In genomic region chr3:90221123-90221522, GRCm38 (mm10) we compare ENCODE assay signal across 10 mouse cellular contexts. TPM values are rescaled to one million over a fixed set of nuclear protein-coding genes. Genes with fewer than 3 reads are reported as not detected.
DNase-seq lines count a peak whose midpoint lies in the region; ATAC-seq and TF ChIP-seq lines count a peak whose summit lies in the region.
"Had no signal": no experiment of that assay in that cellular context is flagged by ENCODE, and none has a peak within 500 bp of the region (broad histone marks: within the 10 kb centered on the region; RNA-seq: fewer than 3 reads in every experiment).

No protein-coding gene starts in this region.

- no peaks in the 10 kb centered on the region for H3K27me3 ChIP-seq in heart, embryonic 15.5 days
- no peaks in the 10 kb centered on the region for H3K27me3 ChIP-seq in hindbrain, embryonic 14.5 days (ENCODE audit: control insufficient read depth, insufficient read depth, low read length)
- no peaks in the 10 kb centered on the region for H3K27me3 ChIP-seq in midbrain, embryonic 11.5 days (ENCODE audit: control insufficient read depth, insufficient read depth, low read length)
- H3K27me3 ChIP-seq: CH12.LX had no signal

- H3K27ac ChIP-seq in heart, embryonic 15.5 days = peak overlapping the region; percentile 87
- no peak overlapping the region for H3K27ac ChIP-seq in cortical plate, adult 2 months (ENCODE audit: insufficient read depth, low read length)
- no peak overlapping the region for H3K27ac ChIP-seq in hindbrain, embryonic 14.5 days
- no peak overlapping the region for H3K27ac ChIP-seq in midbrain, embryonic 11.5 days (ENCODE audit: low read depth, low read length)

- intact Hi-C loops in heart, postnatal 36 days (cut with DNase I) = loop anchor here (2.0 kb wide), 2 partner anchors 34 to 44 kb away; partner anchors contain the start of genes Crtc2 and Dennd4b

- H3K36me3 ChIP-seq in heart, embryonic 15.5 days = peaks cover 19% of the 10 kb centered on the region
- 0 out of 2 replicates have a peak, but pooled peaks cover 6% of the 10 kb centered on the region for H3K36me3 ChIP-seq in hindbrain, embryonic 14.5 days (replicated peaks; ENCODE audit: control insufficient read depth, insufficient read depth)
- no peaks in the 10 kb centered on the region; the same call in 1 of the 2 replicates for H3K36me3 ChIP-seq in midbrain, embryonic 11.5 days (ENCODE audit: control insufficient read depth, insufficient read depth, low read length)

- 12% methylated on average over 5 of the region's 5 CpGs for WGBS in heart, embryonic 15.5 days
- 24% methylated on average over 5 of the region's 5 CpGs for WGBS in hindbrain, embryonic 14.5 days
- 25% methylated on average over 5 of the region's 5 CpGs for WGBS in midbrain, embryonic 11.5 days

- no peaks in the 10 kb centered on the region for H3K9me3 ChIP-seq in heart, embryonic 15.5 days (replicated peaks)
- H3K9me3 ChIP-seq in hindbrain, embryonic 14.5 days (ENCODE audit: control insufficient read depth, low read length) = no peaks in the 10 kb centered on the region
- H3K9me3 ChIP-seq in midbrain, embryonic 11.5 days (ENCODE audit: control insufficient read depth, low read length) = no peaks in the 10 kb centered on the region

- H3K4me3 ChIP-seq in heart, embryonic 15.5 days = peak overlapping the region; percentile 68
- H3K4me3 ChIP-seq in cortical plate, adult 2 months (ENCODE audit: insufficient read depth, low read length) = 0 out of 2 replicates have a peak overlapping the region, but pooled peaks have one; percentile 3
- H3K4me3 ChIP-seq in hindbrain, embryonic 14.5 days (replicated peaks; ENCODE audit: low read length) = peak overlapping the region; percentile 30
- H3K4me3 ChIP-seq in midbrain, embryonic 11.5 days (ENCODE audit: low read depth, low read length) = peak overlapping the region; percentile 36

- H3K4me1 ChIP-seq in heart, embryonic 15.5 days (replicated peaks) = peaks cover 27% of the 10 kb centered on the region
- no peaks in the 10 kb centered on the region for H3K4me1 ChIP-seq in cortical plate, adult 2 months (ENCODE audit: control insufficient read depth, insufficient read depth, low read length)
- H3K4me1 ChIP-seq in hindbrain, embryonic 14.5 days (replicated peaks; ENCODE audit: control insufficient read depth, insufficient read depth, low read length) = peaks cover 6% of the 10 kb centered on the region; the same call in 1 of the 2 replicates
- peaks cover 9% of the 10 kb centered on the region for H3K4me1 ChIP-seq in midbrain, embryonic 11.5 days (ENCODE audit: control insufficient read depth, insufficient read depth, low read length)

- no peak for TF ChIP-seq POLR2A in cortical plate, adult 2 months (IDR thresholded peaks at IDR 0.05; ENCODE audit: extremely low read depth, insufficient read depth, low read length)

- peak overlapping the region; percentile 82 for H3K4me2 ChIP-seq in heart, embryonic 15.5 days
- peak overlapping the region; percentile 73 for H3K4me2 ChIP-seq in hindbrain, embryonic 14.5 days (replicated peaks)
- H3K4me2 ChIP-seq in midbrain, embryonic 11.5 days = peak overlapping the region; percentile 71

- H3K9ac ChIP-seq in heart, embryonic 15.5 days = peak overlapping the region; percentile 76
- H3K9ac ChIP-seq in hindbrain, embryonic 14.5 days = no peak overlapping the region; the same call in 1 of the 2 replicates
- H3K9ac ChIP-seq in midbrain, embryonic 11.5 days (ENCODE audit: low read length) = peak overlapping the region; percentile 74

- DNase-seq in heart, postnatal 36 days = no peak
- no peak for DNase-seq in hindbrain, embryonic 14.5 days (ENCODE audit: low spot score)
- peak; percentile 78 for DNase-seq in midbrain, embryonic 11.5 days (ENCODE audit: low spot score, missing footprints)
- DNase-seq in adrenal gland, adult 2 months = no peak
- DNase-seq in ovary, adult 18-20 months (ENCODE audit: low spot score) = no peak
- no peak for DNase-seq in ovary, postnatal 14 days (ENCODE audit: low spot score)

- TF ChIP-seq CTCF in cortical plate, adult 2 months (IDR thresholded peaks at IDR 0.05; ENCODE audit: extremely low read depth, insufficient read depth, low read length) = no peak

- 0 out of 2 replicates have a peak, but pooled peaks have one; percentile 1 for ATAC-seq in heart, embryonic 15.5 days (replicated peaks; ENCODE audit: insufficient number of reproducible peaks, insufficient read depth, low FRiP score, low read depth)
- ATAC-seq in hindbrain, embryonic 14.5 days (ENCODE audit: low FRiP score) = no peak
- no peak for ATAC-seq in midbrain, embryonic 11.5 days (ENCODE audit: low FRiP score)

RNA-seq across cellular contexts. Expression of gene Rab13, which starts 7.6 kb away (rescaled TPM):
- polyA plus RNA-seq in heart, embryonic 15.5 days (2015; fragmentation: Nextera tagmentation; extraction: Ambion mirVana) = 22.1 and 24.0 TPM in 2 replicates
- total RNA-seq in heart, postnatal 36 days (2021) = 1 to 10 TPM; 6.8 to 7.5 TPM
- 9.5 and 9.8 TPM in 2 replicates for polyA plus RNA-seq in cortical plate, adult 2 months (2012; rRNA removed)
- polyA plus RNA-seq in hindbrain, embryonic 14.5 days (2014; fragmentation: Nextera tagmentation; extraction: Ambion mirVana) = 11.9 and 13.3 TPM in 2 replicates
- 14.4 and 16.4 TPM in 2 replicates for polyA plus RNA-seq in midbrain, embryonic 11.5 days (2014; fragmentation: Nextera tagmentation; extraction: Ambion mirVana)
- 10 to 100 TPM; 24.4 to 33.6 TPM for total RNA-seq in adrenal gland, adult 2 months (2021)
- polyA plus RNA-seq in adrenal gland, adult 2 months (2012; rRNA removed) = 14.3 and 22.0 TPM in 2 replicates

RNA-seq across cellular contexts. Expression of gene Rps27, which starts 7.7 kb away (rescaled TPM):
- polyA plus RNA-seq in heart, embryonic 15.5 days (2015; fragmentation: Nextera tagmentation; extraction: Ambion mirVana) = 766 and 874 TPM in 2 replicates
- 1,000 to 10,000 TPM; 1,069 to 1,145 TPM for total RNA-seq in heart, postnatal 36 days (2021)
- polyA plus RNA-seq in cortical plate, adult 2 months (2012; rRNA removed) = 1,605 and 1,617 TPM in 2 replicates
- polyA plus RNA-seq in hindbrain, embryonic 14.5 days (2014; fragmentation: Nextera tagmentation; extraction: Ambion mirVana) = 911 and 1,154 TPM in 2 replicates
- 1,063 and 1,232 TPM in 2 replicates for polyA plus RNA-seq in midbrain, embryonic 11.5 days (2014; fragmentation: Nextera tagmentation; extraction: Ambion mirVana)
- total RNA-seq in adrenal gland, adult 2 months (2021) = 1,000 to 10,000 TPM; 2,025 to 2,159 TPM
- 179 and 206 TPM in 2 replicates for polyA plus RNA-seq in adrenal gland, adult 2 months (2012; rRNA removed)

RNA-seq across cellular contexts. Expression of gene Jtb, which starts 10.3 kb away (rescaled TPM):
- polyA plus RNA-seq in heart, embryonic 15.5 days (2015; fragmentation: Nextera tagmentation; extraction: Ambion mirVana) = 78.4 and 79.5 TPM in 2 replicates
- 10 to 100 TPM; 43.8 to 48.9 TPM for total RNA-seq in heart, postnatal 36 days (2021)
- polyA plus RNA-seq in cortical plate, adult 2 months (2012; rRNA removed) = 59.2 and 61.0 TPM in 2 replicates
- polyA plus RNA-seq in hindbrain, embryonic 14.5 days (2014; fragmentation: Nextera tagmentation; extraction: Ambion mirVana) = 102 and 103 TPM in 2 replicates
- polyA plus RNA-seq in midbrain, embryonic 11.5 days (2014; fragmentation: Nextera tagmentation; extraction: Ambion mirVana) = 110 and 112 TPM in 2 replicates
- 10 to 100 TPM; 57.9 to 69.1 TPM for total RNA-seq in adrenal gland, adult 2 months (2021)
- polyA plus RNA-seq in adrenal gland, adult 2 months (2012; rRNA removed) = 182 and 198 TPM in 2 replicates

RNA-seq across cellular contexts. Expression of gene Creb3l4, which starts 22.2 kb away (rescaled TPM):
- polyA plus RNA-seq in heart, embryonic 15.5 days (2015; fragmentation: Nextera tagmentation; extraction: Ambion mirVana) = 2.2 and 3.0 TPM in 2 replicates
- not detected for total RNA-seq in heart, postnatal 36 days (2021)
- polyA plus RNA-seq in cortical plate, adult 2 months (2012; rRNA removed) = 0.27 and 0.49 TPM in 2 replicates
- 1.8 and 1.9 TPM in 2 replicates for polyA plus RNA-seq in hindbrain, embryonic 14.5 days (2014; fragmentation: Nextera tagmentation; extraction: Ambion mirVana)
- 3.2 and 4.3 TPM in 2 replicates for polyA plus RNA-seq in midbrain, embryonic 11.5 days (2014; fragmentation: Nextera tagmentation; extraction: Ambion mirVana)
- total RNA-seq in adrenal gland, adult 2 months (2021) = 1 to 10 TPM in 1 of 2 experiments, under 1 TPM in 1; 0.61 to 1.2 TPM
- 0.28 and 0.61 TPM in 2 replicates for polyA plus RNA-seq in adrenal gland, adult 2 months (2012; rRNA removed)
- total RNA-seq: hematopoietic stem cell, adult 5-6 weeks had no signal

RNA-seq across cellular contexts. Expression of gene Slc39a1, which starts 26.8 kb away (rescaled TPM):
- polyA plus RNA-seq in heart, embryonic 15.5 days (2015; fragmentation: Nextera tagmentation; extraction: Ambion mirVana) = 76.0 and 86.2 TPM in 2 replicates
- total RNA-seq in heart, postnatal 36 days (2021) = 10 to 100 TPM; 82.5 to 90.4 TPM
- 32.4 and 34.5 TPM in 2 replicates for polyA plus RNA-seq in cortical plate, adult 2 months (2012; rRNA removed)
- polyA plus RNA-seq in hindbrain, embryonic 14.5 days (2014; fragmentation: Nextera tagmentation; extraction: Ambion mirVana) = 42.9 and 48.0 TPM in 2 replicates
- polyA plus RNA-seq in midbrain, embryonic 11.5 days (2014; fragmentation: Nextera tagmentation; extraction: Ambion mirVana) = 58.7 and 59.4 TPM in 2 replicates
- total RNA-seq in adrenal gland, adult 2 months (2021) = 100 to 1,000 TPM; 124 to 160 TPM
- polyA plus RNA-seq in adrenal gland, adult 2 months (2012; rRNA removed) = 93.2 and 105 TPM in 2 replicates

Comparison
In these comparisons a context has a peak if more than half of its experiments do, and no peak if none do; other contexts are left out.
1. H3K4me3 ChIP-seq: peak in every context shown above with its lines; median percentile 68 in heart, embryonic 15.5 days; 36 in midbrain, embryonic 11.5 days; 30 in hindbrain, embryonic 14.5 days; 3 in cortical plate, adult 2 months.